Mouse (Mus musculus) liver, embryonic 11.5 days (tissue): ENCODE data around the gene Cep63. TPM values are rescaled to one million over a fixed set of nuclear protein-coding genes. Genes with fewer than 3 reads are reported as not detected.

Experiments
- ATAC-seq: fragments of 200-750 bp; cut with Nextera tagmentation; replicated peaks from 2 replicates; pipeline ENCODE4 v1.8.0; 2017; ENCODE audit warnings: moderate number of reproducible peaks, mild to moderate bottlenecking, moderate TSS enrichment, moderate library complexity; ENCODE audit not compliant: low FRiP score
- DNase-seq: peaks from one replicate; pipeline ENCODE4 v3.0.0-alpha.2; 2017; ENCODE audit warnings: low spot score
- H3K27ac ChIP-seq: fragments of 300-500 bp; sonication (generic); 2 replicates; pipeline ENCODE4 v1.5.1; 2014; ENCODE audit warnings: mild to moderate bottlenecking, low read depth, low read length, control low read depth
- H3K27me3 ChIP-seq: fragments of 300-500 bp; sonication (generic); replicated peaks from 2 replicates; pipeline ENCODE4 v1.6.1; 2014; ENCODE audit warnings: low read length, mixed read lengths; ENCODE audit not compliant: control insufficient read depth, insufficient read depth
- H3K36me3 ChIP-seq: fragments of 300-500 bp; sonication (generic); 2 replicates; pipeline ENCODE4 v1.6.1; 2014; ENCODE audit warnings: mild to moderate bottlenecking, low read length, moderate library complexity, mixed read lengths; ENCODE audit not compliant: control insufficient read depth, insufficient read depth
- H3K4me1 ChIP-seq: fragments of 300-500 bp; sonication (generic); replicated peaks from 2 replicates; pipeline ENCODE4 v1.6.1; 2014; ENCODE audit warnings: low read length, mixed read lengths; ENCODE audit not compliant: control insufficient read depth, insufficient read depth
- H3K4me2 ChIP-seq: fragments of 300-500 bp; sonication (generic); 2 replicates; pipeline ENCODE4 v1.6.1; 2014; ENCODE audit warnings: mild to moderate bottlenecking, control low read depth, moderate library complexity
- H3K4me3 ChIP-seq: fragments of 300-500 bp; sonication (generic); 2 replicates; pipeline ENCODE4 v1.5.1; 2014; ENCODE audit warnings: low read depth, low read length, control low read depth
- H3K9ac ChIP-seq: fragments of 300-500 bp; sonication (generic); 2 replicates; pipeline ENCODE4 v1.6.1; 2014; ENCODE audit warnings: low read depth, low read length, control low read depth
- H3K9me3 ChIP-seq: fragments of 300-500 bp; sonication (generic); 2 replicates; pipeline ENCODE4 v1.6.1; 2016; ENCODE audit warnings: low read length, inconsistent platforms, mixed read lengths; ENCODE audit not compliant: control insufficient read depth
- WGBS: fragments of 180-500 bp; shearing (Covaris S2); extraction: QIAGEN DNeasy Blood & Tissue Kit; methylation state at CpG from one replicate; pipeline ENCODE4 v1.1.7; 2014; 5-methylcytosine and 5-hydroxymethylcytosine counted together
- polyA plus RNA-seq: library from polyadenylated mRNA; unstranded; fragments of >200 nt; fragmentation: Nextera tagmentation; extraction: Ambion mirVana; gene quantifications from 2 replicates; pipeline ENCODE4 v1.2.1, GENCODE M21; 2014

Cep63 gene
- polyA plus RNA-seq, 1 experiment from 2014 or later: 39.1 TPM

DNA sequence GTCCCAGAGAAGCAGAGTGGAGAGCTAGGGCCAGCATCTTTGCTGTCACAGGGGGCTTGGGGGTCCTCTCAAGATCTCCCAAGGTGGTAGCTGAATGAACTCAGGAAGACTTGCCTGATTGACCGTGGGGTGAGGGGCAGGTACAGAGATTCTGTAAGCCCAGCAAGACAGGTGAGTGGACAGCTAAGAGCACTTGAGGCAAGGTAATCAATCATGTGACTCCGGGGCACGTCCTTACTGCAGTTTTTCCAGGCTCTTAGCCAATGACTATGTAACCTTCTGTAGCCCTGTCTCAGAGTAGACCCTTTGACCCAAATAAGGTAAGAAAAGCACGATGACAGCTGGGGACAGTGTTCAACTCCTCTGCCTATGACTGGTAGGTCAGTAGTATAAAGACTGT, 10.8 kb upstream of the Cep63 start:
- no peak overlapping the region for H3K4me3 ChIP-seq
- no peaks in the 10 kb centered on the region for H3K9me3 ChIP-seq
- no peak for DNase-seq
- no peaks in the 10 kb centered on the region for H3K4me1 ChIP-seq
- no peaks in the 10 kb centered on the region for H3K36me3 ChIP-seq
- no peak for ATAC-seq
- H3K27me3 ChIP-seq: no peaks in the 10 kb centered on the region
- no peak overlapping the region for H3K4me2 ChIP-seq
- 55% methylated on average over 4 of the region's 4 CpGs for WGBS
- H3K27ac ChIP-seq: no peak overlapping the region
- H3K9ac ChIP-seq: no peak overlapping the region

- Histone ChIP-seq H3K4me2 (no peak overlapping the region), H3K36me3 (no peaks in the 10 kb centered on the region), H3K9me3 (no peaks in the 10 kb centered on the region), H3K27me3 (no peaks in the 10 kb centered on the region), H3K4me1 (no peaks in the 10 kb centered on the region), H3K27ac (no peak overlapping the region), H3K4me3 (no peak overlapping the region), H3K9ac (no peak overlapping the region)
- DNase-seq (peak; percentile 59), ATAC-seq (no peak)
- WGBS: 3% methylated on average over 4 of the region's 4 CpGs
Observed at GRCm38 (mm10) chr9:102636553-102636952, 10.2 kb upstream of the Cep63 start.

GRCm38 (mm10) chr9:102634453-102634852, 8.1 kb upstream of the Cep63 start:
- 73% methylated on average over 8 of the region's 8 CpGs for WGBS
- H3K9ac ChIP-seq: no peak overlapping the region
- ATAC-seq: no peak
- no peaks in the 10 kb centered on the region for H3K4me1 ChIP-seq
- H3K36me3 ChIP-seq: no peaks in the 10 kb centered on the region
- DNase-seq: no peak
- H3K9me3 ChIP-seq: no peaks in the 10 kb centered on the region
- no peak overlapping the region for H3K27ac ChIP-seq
- no peaks in the 10 kb centered on the region for H3K27me3 ChIP-seq
- no peak overlapping the region for H3K4me2 ChIP-seq
- H3K4me3 ChIP-seq: no peak overlapping the region

- Histone ChIP-seq H3K9ac (no peak overlapping the region), H3K4me2 (no peak overlapping the region), H3K4me3 (no peak overlapping the region), H3K36me3 (no peaks in the 10 kb centered on the region), H3K27ac (no peak overlapping the region), H3K4me1 (peaks cover 5% of the 10 kb centered on the region), H3K27me3 (no peaks in the 10 kb centered on the region), H3K9me3 (no peaks in the 10 kb centered on the region)
- ATAC-seq (peak; percentile 70), DNase-seq (no peak)
- 69% methylated on average over 1 of the region's 1 CpGs for WGBS
Observed at GRCm38 (mm10) chr9:102632923-102633537, 6.7 kb upstream of the Cep63 start.

DNA sequence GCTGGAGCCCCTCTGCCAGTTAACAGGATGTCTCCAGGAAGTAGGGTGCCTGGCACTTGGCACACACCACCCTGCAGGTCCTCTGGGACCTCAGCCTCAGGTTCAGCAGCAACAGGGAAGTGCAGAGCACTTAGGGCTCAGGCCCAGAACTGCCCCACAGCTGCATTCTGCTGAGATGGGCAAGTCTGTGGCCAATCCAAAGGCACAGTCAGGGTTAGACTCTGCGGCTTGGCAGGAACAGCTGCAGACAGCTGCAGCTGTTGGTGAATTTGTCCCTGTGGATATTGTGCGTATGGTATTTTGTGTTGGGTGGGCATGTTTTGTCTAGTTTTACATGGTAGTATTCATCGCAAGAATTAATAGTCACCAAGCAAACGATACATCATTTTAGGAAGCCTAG, 5.8 kb upstream of the Cep63 start:
- Histone ChIP-seq H3K4me3 (no peak overlapping the region), H3K9me3 (no peaks in the 10 kb centered on the region), H3K36me3 (no peaks in the 10 kb centered on the region), H3K9ac (no peak overlapping the region), H3K27me3 (no peaks in the 10 kb centered on the region), H3K4me1 (peaks cover 14% of the 10 kb centered on the region), H3K4me2 (no peak overlapping the region), H3K27ac (no peak overlapping the region)
- no peak for ATAC-seq
- no peak for DNase-seq
- WGBS: 97% methylated on average over 4 of the region's 4 CpGs

DNA sequence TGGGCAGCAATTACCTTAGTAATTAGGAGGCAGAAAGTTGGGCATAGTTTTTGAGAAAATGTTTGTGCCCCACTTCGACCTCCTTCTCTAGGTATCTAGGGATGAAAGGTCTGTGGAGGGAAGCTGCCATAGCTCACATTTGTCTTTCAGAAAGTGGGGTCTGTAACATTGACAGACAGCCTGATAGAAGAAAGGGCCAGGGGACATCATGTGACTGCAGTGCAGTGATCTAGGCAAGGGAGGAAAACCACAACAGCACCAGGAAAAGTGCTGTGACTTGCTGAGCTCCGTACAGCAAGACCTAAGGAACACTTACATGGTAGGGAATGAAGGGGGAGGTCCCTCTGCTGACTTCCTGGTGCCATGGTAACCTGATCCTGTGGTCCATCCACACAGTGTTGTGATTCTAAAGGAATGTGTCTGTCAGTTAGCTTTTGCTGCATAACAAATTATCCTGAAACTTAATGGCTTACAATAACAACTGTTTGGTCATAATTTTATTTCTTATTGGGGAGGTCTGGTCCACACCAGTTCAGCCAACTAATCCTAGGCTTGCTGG, 5.3 kb upstream of the Cep63 start:
- 52% methylated on average over 2 of the region's 2 CpGs for WGBS
- Histone ChIP-seq H3K27ac (no peak overlapping the region), H3K27me3 (no peaks in the 10 kb centered on the region), H3K4me3 (no peak overlapping the region), H3K9me3 (no peaks in the 10 kb centered on the region), H3K36me3 (no peaks in the 10 kb centered on the region), H3K4me2 (no peak overlapping the region), H3K4me1 (peaks cover 15% of the 10 kb centered on the region), H3K9ac (no peak overlapping the region)
- DNase-seq (no peak), ATAC-seq (no peak)

DNA sequence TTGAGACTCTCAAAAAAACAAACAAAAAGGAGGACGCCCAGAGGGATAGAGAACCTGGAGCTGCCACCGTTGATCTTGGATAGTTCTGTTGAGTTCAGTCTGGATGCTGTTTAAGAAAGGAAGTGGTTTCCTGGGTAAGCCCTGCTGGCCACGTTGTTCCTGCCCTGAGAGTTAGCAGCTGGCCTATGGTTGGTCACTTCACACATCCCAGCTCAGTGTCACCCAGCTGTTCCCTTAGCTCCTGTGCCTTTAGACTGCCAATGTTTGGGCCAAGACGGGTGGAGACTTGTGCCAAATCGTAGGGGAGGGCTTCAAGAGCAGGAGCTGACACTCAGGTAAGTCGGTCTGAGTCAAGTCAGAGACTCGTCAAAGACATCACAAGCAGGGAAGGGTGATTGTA, 2.7 kb upstream of the Cep63 start:
- no peak overlapping the region for H3K27ac ChIP-seq
- ATAC-seq: no peak
- 52% methylated on average over 7 of the region's 7 CpGs for WGBS
- no peak overlapping the region for H3K4me2 ChIP-seq
- no peaks in the 10 kb centered on the region for H3K9me3 ChIP-seq
- no peak for DNase-seq
- no peak overlapping the region for H3K4me3 ChIP-seq
- H3K9ac ChIP-seq: no peak overlapping the region
- no peaks in the 10 kb centered on the region for H3K27me3 ChIP-seq
- no peaks in the 10 kb centered on the region for H3K36me3 ChIP-seq
- peaks cover 22% of the 10 kb centered on the region for H3K4me1 ChIP-seq

DNA sequence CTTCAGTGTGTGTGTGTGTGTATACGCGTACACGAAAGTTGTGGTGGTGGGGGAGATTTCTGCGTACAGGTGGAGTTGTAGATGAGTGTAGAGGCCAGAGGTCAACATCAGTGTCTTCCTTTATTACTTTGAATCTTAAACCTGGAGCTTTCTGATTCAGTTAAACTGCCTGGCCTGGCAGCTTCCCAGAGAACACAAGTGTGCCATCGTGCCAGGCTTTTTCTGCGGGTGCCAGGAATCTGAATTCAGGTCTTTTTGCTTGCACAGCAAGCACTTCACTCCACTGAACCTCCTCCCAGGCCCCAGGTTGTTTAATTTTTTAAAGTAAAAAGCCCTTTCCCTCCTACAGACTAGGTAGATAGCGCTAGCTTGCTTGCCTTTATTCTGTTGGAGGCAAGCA, 1.1 kb upstream of the Cep63 start:
- no peaks in the 10 kb centered on the region for H3K36me3 ChIP-seq
- H3K4me1 ChIP-seq: peaks cover 26% of the 10 kb centered on the region
- H3K9me3 ChIP-seq: no peaks in the 10 kb centered on the region
- WGBS: 80% methylated on average over 7 of the region's 7 CpGs
- no peak overlapping the region; the same call in 1 of the 2 replicates for H3K27ac ChIP-seq
- H3K4me2 ChIP-seq: peak overlapping the region; percentile 79
- peak overlapping the region; percentile 99 for H3K9ac ChIP-seq
- no peaks in the 10 kb centered on the region for H3K27me3 ChIP-seq
- no peak for DNase-seq
- ATAC-seq: no peak
- H3K4me3 ChIP-seq: peak overlapping the region; percentile 80

DNA sequence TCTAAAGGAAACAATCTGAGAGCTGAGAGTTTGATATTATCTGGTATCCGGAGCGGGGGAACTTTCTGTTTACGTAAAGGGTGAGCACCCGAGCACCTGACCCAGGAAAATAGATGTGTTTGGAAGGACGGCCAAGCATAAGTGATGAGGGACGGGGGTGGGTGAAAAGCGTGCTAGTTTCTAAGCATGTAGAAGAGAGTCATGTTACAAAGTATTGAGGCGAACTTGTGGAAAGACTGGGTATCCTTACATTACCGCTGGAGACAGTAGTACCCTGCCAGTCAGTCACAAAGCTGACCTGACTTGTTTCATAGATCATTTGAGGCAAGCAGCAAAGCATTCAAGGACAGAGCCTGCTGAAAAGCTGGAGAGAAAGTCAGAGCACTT, 498 bp upstream of the Cep63 start:
- Histone ChIP-seq H3K9me3 (no peaks in the 10 kb centered on the region), H3K4me1 (peaks cover 26% of the 10 kb centered on the region), H3K4me3 (peak overlapping the region; percentile 80), H3K4me2 (peak overlapping the region; percentile 79), H3K9ac (peak overlapping the region; percentile 99), H3K27ac (peak overlapping the region; percentile 88), H3K27me3 (no peaks in the 10 kb centered on the region), H3K36me3 (no peaks in the 10 kb centered on the region)
- ATAC-seq: no peak
- WGBS: 2% methylated on average over 9 of the region's 9 CpGs
- no peak for DNase-seq
